Mouse (Mus musculus): Measurements from ENCODE around the gene Abcb8.

Abcb8 gene

GRCm38 (mm10) chr5:24365528-24365927, 27.9 kb upstream of the Abcb8 start:
- in situ Hi-C loops (cut with MboI; ENCODE audit: low sequenced_read_pairs): no loop called here

GRCm38 (mm10) chr5:24366426-24366825, 27.0 kb upstream of the Abcb8 start:
- in situ Hi-C loops (cut with MboI; ENCODE audit: low sequenced_read_pairs): no loop called here

DNA sequence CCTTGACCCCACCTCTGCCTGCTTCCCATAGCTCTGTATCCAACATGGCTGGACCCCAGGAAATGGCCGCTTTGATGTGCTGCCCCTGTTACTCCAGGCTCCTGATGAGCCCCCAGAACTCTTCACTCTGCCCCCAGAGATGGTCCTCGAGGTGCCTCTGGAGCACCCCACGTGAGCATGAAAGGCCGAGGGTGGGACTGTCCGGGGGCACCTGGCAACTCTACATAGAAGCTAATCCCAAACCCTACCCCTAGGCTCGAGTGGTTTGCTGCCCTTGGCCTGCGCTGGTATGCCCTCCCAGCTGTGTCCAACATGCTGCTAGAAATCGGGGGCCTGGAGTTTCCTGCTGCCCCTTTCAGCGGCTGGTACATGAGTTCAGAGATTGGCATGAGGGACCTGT, 23.7 kb upstream of the Abcb8 start:
- in situ Hi-C loops (cut with MboI; ENCODE audit: low sequenced_read_pairs): no loop called here

DNA sequence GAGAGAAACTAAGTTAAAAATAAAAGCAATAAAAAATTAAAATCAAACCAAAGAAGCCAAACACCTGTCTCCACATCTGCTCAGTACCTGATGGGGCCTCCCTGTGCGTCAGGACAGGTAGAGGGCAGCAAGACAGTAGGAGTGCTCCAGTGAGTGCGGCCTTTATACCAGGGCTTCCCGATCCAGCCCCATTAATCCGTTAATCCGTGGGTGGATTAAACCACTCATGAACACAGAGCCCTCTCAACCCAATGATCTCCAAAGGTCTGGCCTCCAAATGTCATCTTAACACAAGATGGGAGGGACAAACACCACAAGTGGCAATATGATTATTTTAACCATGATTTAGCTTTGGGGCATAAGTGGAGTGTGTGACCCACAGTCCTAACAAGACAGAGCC, 19.7 kb upstream of the Abcb8 start:
- in situ Hi-C loops (cut with MboI; ENCODE audit: low sequenced_read_pairs): no loop called here

- in situ Hi-C loops (cut with MboI; ENCODE audit: low sequenced_read_pairs): no loop called here
Measured at GRCm38 (mm10) chr5:24374216-24374615, 19.2 kb upstream of the Abcb8 start.

DNA sequence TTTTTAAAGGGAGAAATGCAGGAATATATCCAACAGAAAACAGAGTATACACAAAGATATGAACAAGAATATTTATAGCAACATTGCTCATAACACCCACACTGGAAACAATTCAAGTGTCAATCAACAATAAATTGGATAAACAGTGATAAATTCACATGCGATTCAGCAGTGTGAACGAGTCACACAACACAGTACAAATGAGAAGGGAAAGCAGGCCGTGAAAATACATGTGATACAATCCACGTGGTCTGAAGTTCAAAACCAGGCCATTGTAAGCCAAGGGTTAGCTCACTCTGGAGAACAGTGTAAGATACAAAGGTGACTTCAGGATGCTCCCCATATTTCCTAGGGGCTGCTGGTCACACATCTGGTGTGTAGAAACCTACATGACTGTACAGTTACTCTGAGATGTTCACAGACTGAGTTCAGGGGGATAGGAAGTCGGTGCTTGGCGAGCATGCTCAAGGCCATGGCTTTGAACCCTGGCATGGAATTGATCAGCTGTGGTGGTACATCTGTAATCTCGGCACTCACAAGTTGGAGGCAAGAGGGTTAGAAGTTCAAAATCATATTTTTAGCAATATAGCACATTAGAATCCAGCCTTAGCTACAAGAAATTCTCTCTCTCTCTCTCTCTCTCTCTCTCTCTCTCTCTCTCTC, 18.7 kb upstream of the Abcb8 start:
- in situ Hi-C loops (cut with MboI; ENCODE audit: low sequenced_read_pairs): no loop called here

- in situ Hi-C loops (cut with MboI; ENCODE audit: low sequenced_read_pairs): no loop called here
Measured at GRCm38 (mm10) chr5:24378700-24379099, 14.8 kb upstream of the Abcb8 start.

GRCm38 (mm10) chr5:24379501-24379900, 14.0 kb upstream of the Abcb8 start:
- in situ Hi-C loops (cut with MboI; ENCODE audit: low sequenced_read_pairs): no loop called here

GRCm38 (mm10) chr5:24380499-24380898, 13.0 kb upstream of the Abcb8 start:
- in situ Hi-C loops (cut with MboI; ENCODE audit: low sequenced_read_pairs): no loop called here

DNA sequence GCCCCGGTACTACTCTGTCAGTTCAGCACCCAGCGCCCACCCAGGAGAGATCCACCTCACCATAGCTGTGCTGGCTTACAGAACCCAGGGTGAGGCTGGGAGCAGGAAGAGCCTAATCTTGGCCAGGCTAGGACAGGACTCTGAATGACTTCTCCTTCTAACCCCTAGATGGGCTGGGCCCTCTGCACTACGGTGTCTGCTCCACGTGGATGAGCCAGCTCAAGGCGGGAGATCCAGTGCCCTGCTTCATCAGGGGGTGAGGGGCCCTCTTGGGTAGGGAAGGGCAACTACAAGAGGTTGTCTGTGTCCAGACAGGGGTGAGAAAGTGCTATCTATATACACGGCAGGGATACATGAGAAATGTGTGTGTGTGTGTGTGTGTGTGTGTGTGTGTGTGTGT, 12.0 kb upstream of the Abcb8 start:
- in situ Hi-C loops (cut with MboI; ENCODE audit: low sequenced_read_pairs): no loop called here

DNA sequence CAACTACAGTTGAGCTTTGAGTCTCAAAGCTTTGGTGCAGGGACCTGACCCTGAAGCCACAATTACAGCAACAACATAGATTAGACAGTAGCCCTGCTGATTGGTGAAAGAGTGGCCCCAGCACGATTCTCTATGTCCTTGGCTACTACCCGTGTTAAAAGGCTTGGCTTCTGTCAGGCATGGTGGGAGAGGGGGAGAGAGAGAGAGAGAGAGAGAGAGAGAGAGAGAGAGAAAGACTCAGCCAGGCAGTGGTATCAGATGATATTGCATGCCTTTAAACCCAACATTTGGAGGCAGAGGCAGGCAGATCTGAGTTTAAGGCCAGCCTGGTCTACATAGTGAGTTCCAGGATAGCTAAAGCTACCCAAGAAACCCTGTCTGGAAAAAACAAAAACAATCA, 11.5 kb upstream of the Abcb8 start:
- in situ Hi-C loops (cut with MboI; ENCODE audit: low sequenced_read_pairs): no loop called here

GRCm38 (mm10) chr5:24383026-24383859, 10.2 kb upstream of the Abcb8 start:
- in situ Hi-C loops (cut with MboI; ENCODE audit: low sequenced_read_pairs): no loop called here

DNA sequence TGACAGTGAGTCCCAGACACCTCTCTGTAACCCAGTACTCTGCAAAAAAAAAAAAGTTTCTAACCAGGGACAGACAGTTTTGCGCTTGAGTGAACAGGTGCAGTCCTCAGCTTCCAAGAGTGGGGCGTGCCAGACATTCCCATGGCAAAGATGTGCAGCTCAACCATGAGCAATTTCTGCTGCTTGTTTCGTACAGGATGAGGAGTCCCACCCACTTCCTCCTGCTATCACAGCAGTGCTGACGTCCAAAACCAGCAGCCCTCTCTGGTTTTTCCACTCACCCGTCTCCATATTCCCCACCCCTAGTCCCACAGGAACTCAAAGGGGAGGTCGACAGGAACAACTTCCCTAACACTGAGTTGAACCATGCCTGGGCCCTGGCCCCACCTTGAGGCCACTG, 9.1 kb upstream of the Abcb8 start:
- in situ Hi-C loops (cut with MboI; ENCODE audit: low sequenced_read_pairs): no loop called here

DNA sequence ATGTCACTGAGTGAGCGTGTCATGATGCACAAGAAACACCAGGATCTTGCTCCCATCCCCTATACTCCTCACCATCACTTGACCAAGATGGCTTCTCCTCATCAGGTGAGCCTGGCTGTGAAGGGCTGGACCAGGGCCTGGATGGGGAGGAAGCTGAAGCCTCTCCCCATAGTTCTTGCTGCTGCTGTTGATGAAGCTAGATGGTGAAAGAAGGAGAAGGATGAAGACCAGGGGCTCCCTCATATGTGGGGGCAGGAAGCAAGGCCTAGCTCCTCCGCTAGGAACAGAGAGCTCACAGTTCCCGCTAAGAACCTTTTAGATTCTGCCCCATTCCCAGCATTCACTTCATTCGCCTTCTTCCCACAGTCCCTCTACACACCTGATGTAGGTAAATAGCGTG, 8.1 kb upstream of the Abcb8 start:
- in situ Hi-C loops (cut with MboI; ENCODE audit: low sequenced_read_pairs): no loop called here

DNA sequence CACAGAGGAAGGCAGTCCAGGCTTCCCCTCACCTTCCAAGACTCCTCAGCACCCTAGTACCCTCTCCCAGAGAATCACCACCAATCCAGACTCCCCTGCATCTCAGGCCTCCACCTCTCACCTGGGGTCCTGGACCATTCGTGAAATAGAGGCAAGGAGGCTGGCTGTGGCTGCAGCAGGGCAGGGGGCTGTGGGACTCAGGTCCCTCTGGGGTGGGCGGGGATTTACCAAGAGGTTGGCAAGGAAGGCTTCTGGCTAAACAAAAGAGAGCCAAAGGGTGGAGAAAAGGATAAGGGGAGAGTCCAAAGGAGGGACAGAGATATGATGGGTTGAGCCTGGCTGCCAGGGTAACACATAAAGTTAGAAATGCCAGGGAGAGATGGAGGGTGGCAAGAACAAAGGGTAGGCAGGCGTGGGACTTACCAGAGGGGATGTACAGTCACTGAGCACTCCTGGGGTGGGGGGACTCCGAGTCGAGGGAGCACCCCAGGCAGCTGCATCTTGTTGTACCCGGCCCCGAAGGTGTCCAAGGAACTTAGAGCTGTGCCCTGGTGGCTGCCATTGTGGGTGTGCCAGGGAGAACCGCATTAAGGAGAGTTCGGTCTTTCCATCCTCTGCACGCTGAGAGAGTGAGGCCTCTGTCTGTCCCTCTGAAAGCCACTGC, 7.4 kb upstream of the Abcb8 start:
- in situ Hi-C loops (cut with MboI; ENCODE audit: low sequenced_read_pairs): no loop called here

- in situ Hi-C loops (cut with MboI; ENCODE audit: low sequenced_read_pairs): no loop called here
Measured at GRCm38 (mm10) chr5:24387264-24388241, 5.9 kb upstream of the Abcb8 start.

GRCm38 (mm10) chr5:24388246-24388915, 5.1 kb upstream of the Abcb8 start:
- in situ Hi-C loops (cut with MboI; ENCODE audit: low sequenced_read_pairs): no loop called here

GRCm38 (mm10) chr5:24389011-24389657, 4.3 kb upstream of the Abcb8 start:
- in situ Hi-C loops (cut with MboI; ENCODE audit: low sequenced_read_pairs): no loop called here

GRCm38 (mm10) chr5:24389658-24390020, 3.8 kb upstream of the Abcb8 start:
- in situ Hi-C loops (cut with MboI; ENCODE audit: low sequenced_read_pairs): no loop called here

DNA sequence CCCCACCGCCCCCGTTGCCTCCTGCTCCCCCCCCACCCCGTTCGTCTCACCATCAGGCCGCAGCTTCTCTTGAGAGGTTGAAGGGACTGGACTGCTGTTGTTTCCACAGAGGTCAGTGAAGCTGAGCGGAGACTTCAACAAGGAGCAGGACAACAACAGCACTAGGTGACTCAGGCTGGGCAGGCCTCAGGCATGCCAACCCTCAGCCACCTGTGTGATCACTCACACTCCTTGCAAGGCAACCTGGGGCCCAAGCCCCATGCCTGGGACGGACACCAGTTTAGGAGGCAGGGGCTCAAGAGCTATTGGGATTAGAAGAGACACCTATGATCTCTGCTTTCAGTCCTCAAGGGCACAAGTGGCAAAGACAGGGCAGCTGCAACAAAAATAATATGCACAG, 1.6 kb upstream of the Abcb8 start, which contains the start of gene Atg9b:
TSS of gene Atg9b (minus strand) at position 280 of the 400 bp plus-strand sequence.
- in situ Hi-C loops (cut with MboI; ENCODE audit: low sequenced_read_pairs): no loop called here

Data from CH12F3 (cell line).